Mouse (Mus musculus) ZHBTc4 (cell line): ENCODE results near the gene Srp68.
"Not testable (repeated sequence)": the region's sequence is repeated elsewhere in the genome, so short reads cannot be mapped to it uniquely, and the experiment has no call there.

Experiments used
- DNase-seq: peaks from one replicate; pipeline ENCODE4 v3.0.0-alpha.2; 2011; ENCODE audit warnings: low read depth, low spot score

Srp68 gene

DNA sequence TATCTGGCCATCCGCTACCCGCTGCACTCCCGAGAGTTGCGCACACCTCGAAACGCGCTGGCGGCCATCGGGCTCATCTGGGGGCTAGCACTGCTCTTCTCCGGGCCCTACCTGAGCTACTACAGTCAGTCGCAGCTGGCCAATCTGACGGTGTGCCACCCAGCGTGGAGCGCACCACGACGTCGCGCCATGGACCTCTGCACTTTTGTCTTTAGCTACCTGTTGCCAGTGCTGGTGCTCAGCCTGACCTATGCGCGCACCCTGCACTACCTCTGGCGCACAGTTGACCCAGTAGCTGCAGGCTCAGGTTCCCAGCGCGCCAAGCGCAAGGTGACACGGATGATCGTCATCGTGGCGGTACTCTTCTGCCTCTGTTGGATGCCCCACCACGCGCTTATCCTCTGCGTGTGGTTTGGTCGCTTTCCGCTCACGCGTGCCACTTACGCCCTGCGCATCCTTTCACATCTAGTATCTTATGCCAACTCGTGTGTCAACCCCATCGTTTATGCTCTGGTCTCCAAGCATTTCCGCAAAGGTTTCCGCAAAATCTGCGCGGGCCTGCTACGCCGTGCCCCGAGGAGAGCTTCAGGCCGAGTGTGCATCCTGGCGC, 9.0 kb upstream of the Srp68 start:
- DNase-seq: peak; percentile 58

DNA sequence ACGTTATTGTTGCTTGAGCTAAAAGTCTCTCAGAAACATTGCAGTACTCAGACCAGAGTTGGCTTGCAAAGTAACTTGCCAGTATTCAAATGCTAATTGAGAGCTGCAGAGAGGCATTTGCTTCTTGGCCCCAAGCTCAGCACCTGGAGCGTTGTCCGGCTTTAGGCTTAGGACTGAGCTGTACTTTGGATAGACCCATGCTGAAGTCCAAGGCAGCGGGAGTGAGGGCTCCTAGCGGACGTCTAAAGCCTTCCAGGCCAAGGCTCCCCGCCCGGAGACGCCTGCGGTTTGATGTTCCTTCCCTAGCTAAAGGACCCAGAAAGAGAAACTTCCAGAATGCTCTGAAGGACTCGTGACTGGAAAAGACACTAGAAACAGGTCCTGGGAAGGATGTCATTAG, 8.1 kb upstream of the Srp68 start:
- peak; percentile 77 for DNase-seq

DNA sequence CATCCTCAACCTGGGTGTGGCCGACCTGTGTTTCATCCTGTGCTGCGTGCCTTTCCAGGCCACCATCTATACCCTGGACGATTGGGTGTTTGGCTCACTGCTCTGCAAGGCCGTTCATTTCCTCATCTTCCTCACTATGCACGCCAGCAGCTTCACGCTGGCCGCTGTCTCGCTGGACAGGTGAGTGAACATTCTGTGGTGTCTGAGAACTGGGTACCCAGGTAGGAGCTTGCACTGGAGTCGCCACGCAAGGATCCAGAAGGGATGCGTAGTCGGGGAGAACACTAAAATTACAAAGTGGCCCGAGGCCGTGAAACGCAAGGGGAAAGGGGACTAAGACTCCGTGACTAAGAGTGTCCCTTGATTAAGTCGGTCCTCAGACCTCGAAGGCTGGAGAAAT, 7.7 kb upstream of the Srp68 start:
- DNase-seq: no peak

DNA sequence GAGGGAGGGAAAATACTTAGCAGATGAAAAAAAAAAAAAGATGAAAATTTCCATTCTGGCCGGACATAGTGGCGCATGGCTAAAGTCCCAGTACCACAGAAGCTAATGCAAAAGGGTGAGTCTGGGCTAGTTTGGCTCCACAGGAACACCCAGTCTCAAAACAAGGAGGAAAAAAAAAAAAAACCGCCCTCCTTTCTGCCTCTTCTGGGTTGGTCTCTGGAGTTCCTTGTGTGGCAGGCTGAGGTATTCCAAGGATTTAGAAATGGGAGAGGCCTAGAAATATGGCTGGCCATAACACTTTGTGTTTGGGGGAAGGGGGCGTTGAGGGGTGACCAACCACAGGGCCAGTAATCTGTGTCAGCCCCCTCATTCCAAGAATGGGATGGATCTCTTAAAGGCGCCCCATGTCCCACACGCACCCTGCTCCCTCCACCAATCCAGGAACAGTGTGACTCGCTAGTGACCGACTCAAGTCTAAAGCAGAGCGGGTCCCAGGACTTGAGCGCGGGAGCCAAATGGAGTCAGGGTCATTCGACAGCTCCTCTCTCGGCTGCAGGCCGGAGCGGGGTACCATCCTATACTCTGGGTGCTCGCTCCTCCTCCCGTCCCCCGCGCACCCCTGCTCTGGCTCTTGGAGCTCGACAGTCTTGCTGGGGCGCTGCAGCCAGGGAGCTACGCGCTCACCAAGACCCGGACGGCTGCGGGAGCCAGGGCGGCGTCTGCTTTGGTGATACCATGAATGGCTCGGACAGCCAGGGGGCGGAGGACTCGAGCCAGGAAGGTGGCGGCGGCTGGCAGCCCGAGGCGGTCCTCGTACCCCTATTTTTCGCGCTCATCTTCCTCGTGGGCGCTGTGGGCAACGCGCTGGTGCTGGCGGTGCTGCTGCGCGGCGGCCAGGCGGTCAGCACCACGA, 7.0 kb upstream of the Srp68 start, which contains the start of gene Galr2:
Gene Galr2 (plus strand): TSS at position 189 of the 913 bp plus-strand sequence.
- peak; percentile 55 for DNase-seq

DNA sequence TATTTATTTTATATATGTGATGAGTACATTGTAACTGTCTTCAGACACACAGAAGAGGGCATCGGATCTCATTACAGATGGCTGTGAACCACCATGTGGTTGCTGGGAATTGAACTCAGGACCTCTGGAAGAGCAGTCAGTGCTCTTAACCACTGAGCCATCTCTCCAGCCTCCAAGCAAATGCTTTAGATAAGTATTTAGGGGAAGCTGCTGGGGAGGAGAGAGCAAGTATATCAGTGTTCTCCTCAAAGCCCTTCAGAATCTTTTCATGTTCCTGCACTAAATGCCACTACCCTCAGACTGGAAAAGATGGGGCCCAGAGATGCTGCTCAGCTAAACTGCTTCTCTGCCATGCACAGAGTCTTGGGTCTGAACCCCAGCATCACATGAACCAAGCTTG, 3.2 kb upstream of the Srp68 start:
- not testable (repeated sequence) for DNase-seq

DNA sequence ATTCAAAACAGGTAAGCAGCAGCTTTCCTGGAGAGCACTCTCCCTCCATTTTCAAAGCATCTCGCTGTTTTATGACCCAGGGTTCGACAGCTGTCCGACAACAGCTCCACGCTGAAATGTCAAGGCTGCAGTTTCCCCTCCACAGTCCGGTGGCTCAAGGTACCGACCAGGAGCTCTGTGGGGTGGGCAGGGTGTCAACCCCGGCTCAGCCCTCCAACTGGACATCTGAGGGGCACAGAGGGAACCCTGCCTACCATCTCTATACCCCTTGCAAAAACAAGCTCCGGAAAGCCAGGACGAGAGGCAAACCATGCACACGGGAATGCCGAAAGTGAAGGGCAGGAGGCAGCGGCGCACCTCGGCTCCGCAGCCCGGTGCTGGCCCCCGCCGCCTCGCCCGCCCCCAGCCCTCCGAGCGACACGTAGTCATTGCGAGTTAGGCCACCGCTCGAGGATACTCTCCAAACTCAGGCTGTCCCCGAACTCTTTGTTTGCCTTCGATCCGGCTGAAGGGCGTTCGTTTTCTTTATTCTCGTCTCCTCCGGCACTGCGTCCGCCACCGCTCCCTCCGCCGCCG, 460 bp downstream of the Srp68 start:
- DNase-seq: no peak

- DNase-seq: no peak
Measured at GRCm38 (mm10) chr11:116272589-116273468, 1.2 kb downstream of the Srp68 start.

GRCm38 (mm10) chr11:116269560-116269959, 4.5 kb downstream of the Srp68 start:
- DNase-seq: no peak

DNA sequence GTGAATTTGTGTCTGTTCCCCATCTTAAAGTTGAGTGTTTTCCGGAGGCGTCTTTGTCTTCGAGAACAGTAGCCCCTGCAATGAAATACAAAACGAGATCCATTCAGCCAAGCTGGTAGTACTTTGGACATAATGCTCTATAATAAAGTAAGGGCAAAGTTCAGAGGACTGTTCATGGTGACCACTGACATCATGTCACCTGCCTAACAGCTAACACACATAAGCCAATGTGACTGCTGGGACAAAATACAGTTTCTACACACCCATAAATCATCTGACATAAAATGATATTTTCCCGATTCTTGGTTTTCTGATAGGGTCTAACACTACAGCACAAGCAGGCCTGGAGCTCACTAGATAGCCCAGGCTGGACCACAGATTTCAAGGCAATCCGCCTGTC, 5.7 kb downstream of the Srp68 start:
- no peak for DNase-seq

- DNase-seq: peak; percentile 67
Measured at GRCm38 (mm10) chr11:116267637-116268036, 6.4 kb downstream of the Srp68 start.

GRCm38 (mm10) chr11:116265850-116266249, 8.2 kb downstream of the Srp68 start:
- DNase-seq: no peak

DNA sequence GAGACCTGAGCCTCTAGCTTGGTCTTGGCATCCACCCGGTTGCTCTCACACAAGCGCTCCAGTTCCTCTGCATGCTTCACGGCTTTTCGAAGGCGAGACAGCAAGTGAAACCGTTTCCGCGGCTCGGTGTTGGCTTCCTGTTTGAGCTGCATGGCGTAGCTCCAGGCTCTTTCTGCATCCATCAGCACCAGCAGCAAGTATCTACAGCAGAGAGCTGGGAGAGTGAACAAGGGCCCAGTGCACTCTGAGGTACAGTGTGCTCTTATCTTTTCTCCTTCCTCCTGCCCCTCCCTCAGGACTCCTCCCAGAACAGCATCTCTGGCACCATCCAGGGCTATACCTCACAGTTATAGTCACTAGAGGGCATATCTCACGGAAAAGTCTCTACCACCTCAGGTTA, 8.7 kb downstream of the Srp68 start:
- DNase-seq: no peak

GRCm38 (mm10) chr11:116260259-116260658, 13.8 kb downstream of the Srp68 start:
- no peak for DNase-seq

GRCm38 (mm10) chr11:116259461-116259860, 14.6 kb downstream of the Srp68 start:
- DNase-seq: no peak

DNA sequence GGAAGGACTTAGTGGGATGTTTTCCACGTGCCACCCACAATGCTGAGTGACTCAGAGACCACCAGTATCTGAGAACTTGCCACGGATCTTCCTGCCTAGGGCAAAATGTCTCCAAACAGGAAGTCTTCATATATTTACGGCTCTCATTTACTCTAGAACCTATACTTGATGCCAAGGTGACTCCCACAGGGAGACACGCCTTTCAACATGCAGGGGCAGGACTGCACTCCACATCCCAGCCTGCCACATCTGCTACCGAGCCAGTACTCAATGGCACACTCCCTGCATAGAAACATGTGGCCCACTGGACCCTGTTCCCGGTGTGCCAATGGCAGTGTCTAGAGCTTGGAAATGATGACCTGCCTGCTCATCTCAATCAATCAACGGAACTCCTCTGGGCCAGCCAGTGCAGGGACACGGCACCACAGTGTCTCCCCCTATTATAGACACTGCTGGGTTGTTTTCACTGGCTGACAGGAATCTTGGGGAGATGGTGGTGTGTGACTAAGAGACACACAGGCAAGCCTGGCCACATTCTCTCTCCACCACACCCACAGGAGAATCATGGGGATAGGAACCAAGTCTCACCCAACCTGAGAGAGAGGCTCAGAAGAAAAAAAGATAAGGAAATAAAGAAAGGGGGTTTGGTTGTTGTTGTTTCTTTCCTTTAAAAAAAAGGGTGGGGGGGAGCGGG, 17.9 kb downstream of the Srp68 start:
- DNase-seq: no peak

DNA sequence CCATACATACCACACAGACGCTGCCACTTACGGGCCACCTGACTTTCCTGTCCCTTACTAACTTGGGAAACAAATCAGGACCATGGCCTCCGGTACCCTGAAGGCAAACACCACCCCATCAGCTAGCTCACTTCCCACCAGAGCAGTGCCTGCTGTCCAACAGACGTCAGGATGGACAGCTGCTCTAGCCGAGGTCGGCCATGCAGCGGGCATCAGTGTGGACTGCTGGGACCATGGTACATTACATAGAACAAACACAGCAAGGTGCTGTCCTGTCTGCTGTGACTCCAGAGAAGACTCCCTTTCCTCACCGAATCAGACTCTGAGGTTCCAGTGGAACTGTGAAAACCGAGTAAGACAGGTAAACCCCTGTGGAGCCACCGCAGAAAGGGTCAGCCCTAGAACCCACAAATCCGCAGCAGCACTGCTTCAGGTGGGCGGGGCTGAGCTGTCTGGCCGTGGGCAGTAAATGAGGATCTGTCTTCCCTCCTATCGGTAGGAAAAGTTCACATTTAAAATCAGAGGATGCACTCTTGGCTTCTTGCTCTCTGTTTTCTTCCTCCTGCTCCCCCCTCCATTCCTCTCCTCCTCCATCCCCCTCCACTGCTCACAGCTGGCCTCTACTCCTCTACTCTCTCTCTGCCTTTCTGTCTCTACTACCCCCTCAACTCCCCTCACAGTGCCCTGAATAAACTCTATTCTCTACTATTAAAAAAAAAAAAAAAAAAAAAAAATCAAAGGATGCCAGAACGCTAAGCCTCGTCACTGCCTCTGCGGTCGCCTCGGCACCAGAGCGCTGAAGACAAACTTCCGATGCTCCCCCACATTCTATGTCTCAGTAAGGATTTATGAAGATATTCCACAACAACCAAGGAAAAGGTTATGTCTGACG, 18.7 kb downstream of the Srp68 start:
- no peak for DNase-seq

- no peak for DNase-seq
Measured at GRCm38 (mm10) chr11:116254627-116255026, 19.4 kb downstream of the Srp68 start.

- DNase-seq: no peak
Measured at GRCm38 (mm10) chr11:116253076-116253600, 20.9 kb downstream of the Srp68 start.

- DNase-seq: no peak
Measured at GRCm38 (mm10) chr11:116250898-116251297, 23.1 kb downstream of the Srp68 start.
